Mouse (Mus musculus) testis, adult 2 months (tissue): Measurements from ENCODE around the gene Man1c1. TPM values are rescaled to one million over a fixed set of nuclear protein-coding genes. Genes with fewer than 3 reads are reported as not detected.

Experiments
- H3K27ac ChIP-seq: fragments of 200-500 bp; 2 replicates; pipeline ENCODE4 v1.5.1; 2012; ENCODE audit warnings: low read depth, low read length; ENCODE audit not compliant: control insufficient read depth, insufficient read depth
- H3K27me3 ChIP-seq: fragments of 200-500 bp; 2 replicates; pipeline ENCODE4 v1.6.1; 2012; ENCODE audit warnings: mild to moderate bottlenecking, low read length, moderate library complexity; ENCODE audit not compliant: control insufficient read depth, insufficient read depth
- H3K36me3 ChIP-seq: fragments of 200-500 bp; 2 replicates; pipeline ENCODE4 v1.6.1; 2012; ENCODE audit warnings: mild to moderate bottlenecking, low read length; ENCODE audit not compliant: control insufficient read depth, insufficient read depth
- H3K4me1 ChIP-seq: fragments of 200-500 bp; 2 replicates; pipeline ENCODE4 v1.6.1; 2012; ENCODE audit warnings: low read length; ENCODE audit not compliant: control insufficient read depth, insufficient read depth
- H3K4me3 ChIP-seq: fragments of 200-500 bp; 2 replicates; pipeline ENCODE4 v1.5.1; 2012; ENCODE audit warnings: low read depth, mild to moderate bottlenecking, low read length, moderate library complexity, mixed read lengths; ENCODE audit not compliant: control insufficient read depth
- CTCF ChIP-seq: fragments of 200-500 bp; IDR thresholded peaks from 2 replicates; pipeline ENCODE4 v1.5.1; 2012; ENCODE audit warnings: low read depth, mild to moderate bottlenecking, inconsistent platforms, low read length, moderate library complexity; ENCODE audit not compliant: control insufficient read depth, insufficient read depth, insufficient replicate concordance
- POLR2A ChIP-seq: fragments of 200-500 bp; IDR thresholded peaks from 2 replicates; pipeline ENCODE4 v1.6.1; 2012; ENCODE audit warnings: low read depth, mild to moderate bottlenecking, inconsistent platforms, low read length, moderate library complexity; ENCODE audit not compliant: control insufficient read depth
- polyA plus RNA-seq: library from polyadenylated mRNA; depleted of rRNA; stranded (reverse); fragments of >200 nt; gene quantifications from 2 replicates; pipeline ENCODE4 v1.2.3, GENCODE M21; 2012

The Man1c1 gene
- polyA plus RNA-seq, 1 experiment = 0.95 TPM

DNA sequence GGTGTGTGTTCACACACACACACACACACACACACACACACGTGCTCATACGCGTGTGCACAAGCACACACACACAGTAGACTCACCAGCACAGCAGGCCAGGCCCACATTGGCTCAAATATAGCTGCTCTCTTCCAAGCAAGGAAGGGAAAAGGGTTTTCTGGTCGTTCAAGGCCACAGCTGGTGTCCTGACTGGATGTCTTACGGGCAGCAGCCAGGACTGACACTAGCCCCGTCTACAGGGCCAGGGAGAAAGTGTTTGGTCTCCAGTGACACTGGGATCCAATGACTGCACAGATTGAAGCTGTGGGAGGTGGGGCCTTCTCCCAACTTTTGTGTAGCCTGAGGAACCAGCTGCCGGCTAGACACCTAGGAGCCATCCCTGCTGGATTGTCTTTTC is 52.7 kb downstream of the Man1c1 start:
- no peak overlapping the region for H3K27ac ChIP-seq
- no peak overlapping the region for H3K4me3 ChIP-seq
- H3K27me3 ChIP-seq = no peaks in the 10 kb centered on the region
- TF ChIP-seq CTCF (no peak), POLR2A (no peak)
- no peaks in the 10 kb centered on the region for H3K4me1 ChIP-seq
- H3K36me3 ChIP-seq = no peaks in the 10 kb centered on the region

DNA sequence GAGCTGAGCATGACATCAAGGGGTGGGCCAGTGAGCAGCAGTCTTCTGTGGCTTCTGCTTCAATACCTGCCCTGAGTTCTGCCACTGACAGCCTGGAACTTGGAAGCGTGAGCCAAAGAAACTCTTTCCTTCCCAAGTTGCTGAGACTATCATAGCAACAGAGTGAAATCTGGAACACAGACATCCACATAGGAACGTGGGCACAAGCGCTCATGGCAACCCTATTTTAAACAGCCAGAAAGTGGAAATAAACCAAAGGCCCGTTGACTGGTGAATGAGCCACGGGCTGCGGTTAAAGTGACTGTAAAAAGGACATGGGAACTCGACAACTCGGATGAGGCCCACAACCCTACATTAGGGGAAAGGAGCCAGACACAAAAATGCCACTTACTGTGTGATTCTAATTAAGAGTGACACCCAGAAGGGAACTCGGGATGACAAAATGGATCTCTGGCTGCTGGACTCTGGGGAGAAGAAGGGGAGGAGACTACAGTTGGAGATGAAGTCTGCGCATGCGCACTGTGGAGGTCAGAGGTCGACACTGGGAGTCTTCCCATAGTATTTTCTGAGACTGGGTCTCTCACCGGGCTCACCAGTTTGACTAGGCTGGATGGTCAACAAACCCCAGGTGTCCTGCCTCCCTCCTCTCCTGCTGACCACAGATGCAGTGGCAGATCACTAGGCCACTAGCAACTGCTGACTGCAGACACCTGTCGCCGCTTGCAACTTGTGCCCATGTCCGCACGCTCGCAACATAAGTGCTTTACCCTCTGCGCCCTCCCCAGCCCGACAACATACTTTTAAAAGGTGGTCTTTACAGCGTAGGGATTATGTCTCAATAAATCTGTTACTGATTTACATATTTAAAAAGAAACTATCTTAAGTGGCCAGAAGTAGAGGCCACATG is 58.8 kb downstream of the Man1c1 start:
- no peaks in the 10 kb centered on the region for H3K4me1 ChIP-seq
- H3K4me3 ChIP-seq = no peak overlapping the region
- no peaks in the 10 kb centered on the region for H3K36me3 ChIP-seq
- H3K27me3 ChIP-seq = no peaks in the 10 kb centered on the region
- no peak overlapping the region for H3K27ac ChIP-seq
- TF ChIP-seq POLR2A (no peak), CTCF (no peak)

DNA sequence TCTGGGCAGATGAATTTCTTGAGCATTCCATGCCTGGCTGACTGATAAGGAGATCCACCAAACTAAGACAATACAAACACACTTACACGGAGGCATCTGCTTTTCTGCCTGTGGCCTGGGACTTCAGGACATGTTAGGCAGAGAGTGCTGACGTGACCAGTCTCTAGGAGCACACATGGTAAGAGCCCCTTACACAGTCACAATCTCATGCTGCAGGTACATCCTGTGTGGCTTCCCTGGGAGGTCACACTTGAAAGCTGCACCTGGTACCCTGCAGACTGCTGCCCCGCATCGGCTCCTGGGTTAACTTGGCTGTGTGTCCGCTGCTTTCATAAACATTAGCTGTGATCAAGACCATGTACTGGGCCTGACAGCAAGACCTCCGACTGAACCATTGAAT is 59.7 kb downstream of the Man1c1 start:
- Histone ChIP-seq H3K4me1 (no peaks in the 10 kb centered on the region), H3K4me3 (no peak overlapping the region), H3K27me3 (no peaks in the 10 kb centered on the region), H3K36me3 (no peaks in the 10 kb centered on the region), H3K27ac (no peak overlapping the region)
- TF ChIP-seq POLR2A (no peak), CTCF (no peak)

DNA sequence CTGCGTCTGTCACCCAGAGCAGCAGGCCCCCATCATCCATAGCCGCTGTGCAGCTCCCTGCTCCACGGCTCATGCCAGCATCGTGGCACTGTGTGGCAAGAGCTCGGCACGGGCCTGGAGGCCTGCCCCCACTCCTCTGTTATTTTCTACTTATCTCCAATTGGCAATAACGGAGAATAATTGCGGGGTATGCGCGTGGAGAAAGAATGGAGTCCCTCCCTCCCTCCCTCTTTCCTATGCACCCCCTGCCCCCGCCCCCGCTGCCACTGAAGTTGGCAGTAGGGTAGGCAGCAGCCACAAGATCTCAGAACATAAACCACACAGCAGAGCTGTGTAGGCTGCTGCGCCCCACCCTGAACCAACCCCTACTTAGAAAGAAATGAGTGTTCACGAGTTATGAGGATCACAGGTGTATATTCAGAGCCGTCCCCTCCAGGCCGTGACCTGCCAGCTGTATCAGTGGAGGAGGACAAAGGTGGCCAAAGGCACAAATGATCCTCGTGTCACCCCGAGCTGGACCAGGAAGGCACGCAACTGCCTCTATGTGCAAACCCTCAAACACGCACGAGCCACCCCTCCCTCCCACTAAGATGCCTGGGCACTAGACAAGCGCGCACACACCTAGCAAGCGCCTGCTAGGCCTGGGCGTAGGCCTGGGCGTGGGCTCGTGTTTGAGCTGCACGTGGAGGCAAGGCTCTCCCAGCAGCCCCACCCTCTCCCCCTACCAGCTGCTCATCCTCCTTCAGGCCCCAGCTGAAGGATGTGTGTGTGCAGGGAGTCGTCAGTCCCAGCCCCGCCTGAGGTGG is 62.2 kb downstream of the Man1c1 start:
- Histone ChIP-seq H3K4me1 (no peaks in the 10 kb centered on the region), H3K4me3 (no peak overlapping the region), H3K27me3 (no peaks in the 10 kb centered on the region), H3K27ac (no peak overlapping the region), H3K36me3 (no peaks in the 10 kb centered on the region)
- TF ChIP-seq CTCF = no peak
- no peak for TF ChIP-seq POLR2A

DNA sequence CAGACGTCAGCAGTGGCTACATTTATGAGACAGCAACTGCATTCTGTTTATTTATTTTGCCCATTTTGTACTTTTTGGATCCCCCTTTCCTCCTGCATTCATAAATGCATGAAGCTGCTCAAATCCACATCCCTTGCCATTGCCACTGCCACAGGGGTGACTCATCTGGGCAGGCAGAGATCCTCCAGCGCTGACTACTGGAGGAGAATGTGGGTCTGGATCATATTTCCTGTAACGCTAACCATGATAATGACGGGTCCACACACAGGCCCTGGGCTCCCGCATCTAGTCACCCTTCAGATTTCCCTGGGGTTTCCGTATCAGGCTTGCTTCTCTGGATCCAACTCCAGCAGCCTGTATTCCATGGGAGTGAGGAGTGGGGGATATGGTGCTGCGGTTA is 64.8 kb downstream of the Man1c1 start:
- no peak overlapping the region for H3K4me3 ChIP-seq
- H3K4me1 ChIP-seq = no peaks in the 10 kb centered on the region
- H3K27me3 ChIP-seq = no peaks in the 10 kb centered on the region
- no peaks in the 10 kb centered on the region for H3K36me3 ChIP-seq
- TF ChIP-seq CTCF = no peak
- TF ChIP-seq POLR2A = no peak
- H3K27ac ChIP-seq = no peak overlapping the region

DNA sequence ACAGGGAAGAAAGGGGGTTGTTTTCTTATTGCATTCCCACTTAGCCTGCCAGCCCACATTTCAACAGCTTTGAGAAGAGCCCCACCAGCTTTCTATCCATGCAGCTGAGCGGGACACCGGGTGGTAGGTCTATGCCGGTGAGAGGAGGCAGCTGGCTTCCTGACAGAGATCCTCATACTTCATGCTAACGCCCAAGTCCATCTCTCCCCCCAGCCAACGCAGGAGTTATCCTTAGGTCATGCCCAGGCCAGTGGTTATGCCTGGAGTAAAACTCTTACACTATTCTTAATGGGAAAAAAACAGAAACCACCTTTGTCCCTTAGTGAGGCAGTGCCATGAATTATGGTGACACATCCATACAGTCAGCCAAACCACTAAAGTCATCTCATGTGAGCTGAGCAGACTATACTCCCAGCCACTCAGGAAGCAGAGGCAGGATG is 66.0 kb downstream of the Man1c1 start:
- Histone ChIP-seq H3K4me1 (no peaks in the 10 kb centered on the region; the same call in 1 of the 2 replicates), H3K36me3 (no peaks in the 10 kb centered on the region), H3K27me3 (no peaks in the 10 kb centered on the region), H3K4me3 (no peak overlapping the region), H3K27ac (no peak overlapping the region)
- TF ChIP-seq POLR2A (no peak), CTCF (no peak)

DNA sequence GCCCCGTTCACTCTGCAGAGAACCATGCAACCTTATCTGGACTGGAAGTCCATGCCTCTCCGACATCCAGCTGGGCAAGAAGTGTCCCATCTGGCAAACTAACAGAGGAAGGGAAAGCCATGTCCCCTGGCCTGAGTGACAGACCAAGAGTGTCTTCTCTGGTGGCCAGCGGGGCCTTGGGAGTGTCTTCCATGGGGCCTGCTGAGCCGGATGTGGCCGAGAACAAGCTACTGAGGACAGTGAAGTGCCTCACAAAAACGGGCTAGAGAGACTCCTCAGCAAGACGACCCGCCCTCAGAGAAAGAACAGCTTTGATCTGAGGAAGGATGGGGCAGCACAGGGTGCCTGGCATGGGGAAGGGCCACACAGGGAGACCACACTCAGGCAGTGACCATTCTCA is 67.7 kb downstream of the Man1c1 start:
- H3K4me3 ChIP-seq = no peak overlapping the region
- H3K4me1 ChIP-seq = no peaks in the 10 kb centered on the region; the same call in 1 of the 2 replicates
- no peak overlapping the region for H3K27ac ChIP-seq
- TF ChIP-seq CTCF (no peak), POLR2A (no peak)
- no peaks in the 10 kb centered on the region for H3K36me3 ChIP-seq
- no peaks in the 10 kb centered on the region for H3K27me3 ChIP-seq
